Mouse (Mus musculus) urinary bladder, postnatal 25 days (tissue): ENCODE measurements around the gene Glrx.
"Not testable (repeated sequence)": the region's sequence is repeated elsewhere in the genome, so short reads cannot be mapped to it uniquely, and the experiment has no call there.

Experiments
- DNase-seq: peaks from one replicate; pipeline ENCODE4 v3.0.0; 2022; ENCODE audit warnings: low spot score

Glrx gene

GRCm38 (mm10) chr13:75839719-75840481, at the start of gene Glrx:
TSS of gene Glrx (plus strand) at chr13:75839868.
- peak; percentile 57 for DNase-seq

- DNase-seq: no peak
Measured at GRCm38 (mm10) chr13:75790550-75791205, 49.0 kb upstream of the Glrx start.

DNA sequence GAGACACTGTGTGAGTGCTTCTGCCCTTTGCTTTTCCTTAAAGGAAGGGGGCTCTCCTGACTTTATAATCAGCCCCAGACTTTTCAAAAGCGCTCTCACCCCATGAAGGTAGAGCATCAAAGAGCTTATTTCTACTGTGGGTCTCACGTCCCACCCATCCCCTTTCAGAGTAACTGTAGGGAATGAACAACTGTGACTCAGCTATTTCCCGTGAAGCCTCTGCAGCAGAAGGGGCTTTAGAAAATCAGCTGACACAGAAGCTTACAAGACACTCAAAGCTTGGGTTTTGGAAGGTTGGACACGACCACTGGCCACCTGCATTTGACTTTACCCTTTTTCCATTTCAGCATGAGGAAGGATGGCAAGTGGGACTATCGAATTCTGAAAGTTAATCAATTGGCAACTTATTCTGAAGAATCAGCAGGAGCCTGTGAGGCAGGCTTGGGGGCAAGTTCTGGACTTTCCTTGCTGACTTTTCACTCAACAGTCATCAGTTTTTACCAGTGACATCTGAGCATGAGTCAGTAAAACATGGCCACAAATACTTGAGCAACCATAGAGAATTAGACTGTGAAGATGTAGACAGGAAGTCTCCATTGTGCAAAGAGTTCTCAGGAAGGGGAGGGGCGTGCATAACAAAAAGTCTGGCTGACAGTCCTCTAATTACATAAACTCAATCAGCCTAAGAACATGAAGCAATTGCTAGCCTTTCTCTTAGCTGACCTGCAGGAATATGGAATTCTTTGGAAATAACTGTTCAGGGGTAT, 45.6 kb upstream of the Glrx start:
- no peak for DNase-seq

- DNase-seq: peak; percentile 87
Measured at GRCm38 (mm10) chr13:75797369-75798141, 42.1 kb upstream of the Glrx start.

GRCm38 (mm10) chr13:75798413-75799302, 41.0 kb upstream of the Glrx start:
- peak; percentile 20 for DNase-seq

- DNase-seq: no peak
Measured at GRCm38 (mm10) chr13:75799421-75799820, 40.2 kb upstream of the Glrx start.

DNA sequence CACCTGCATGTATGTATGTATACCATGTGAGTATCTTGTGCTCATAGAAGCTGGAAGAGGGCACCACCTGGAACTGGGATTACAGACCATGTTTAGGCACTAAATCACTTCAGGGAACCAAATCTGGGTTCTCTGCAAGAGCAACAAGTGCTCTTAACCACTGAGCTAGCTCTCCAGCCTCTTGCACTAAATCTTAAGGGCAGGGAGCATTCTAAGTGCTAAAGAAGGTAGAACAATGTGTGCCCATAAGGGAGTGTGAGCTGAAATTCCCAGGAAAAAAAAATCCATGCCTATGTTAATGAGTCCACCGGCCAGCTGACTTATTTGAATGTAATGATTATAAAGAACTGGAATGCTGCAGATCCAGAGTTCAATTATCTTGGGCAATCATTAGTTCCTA, 31.7 kb upstream of the Glrx start:
- DNase-seq: no peak

DNA sequence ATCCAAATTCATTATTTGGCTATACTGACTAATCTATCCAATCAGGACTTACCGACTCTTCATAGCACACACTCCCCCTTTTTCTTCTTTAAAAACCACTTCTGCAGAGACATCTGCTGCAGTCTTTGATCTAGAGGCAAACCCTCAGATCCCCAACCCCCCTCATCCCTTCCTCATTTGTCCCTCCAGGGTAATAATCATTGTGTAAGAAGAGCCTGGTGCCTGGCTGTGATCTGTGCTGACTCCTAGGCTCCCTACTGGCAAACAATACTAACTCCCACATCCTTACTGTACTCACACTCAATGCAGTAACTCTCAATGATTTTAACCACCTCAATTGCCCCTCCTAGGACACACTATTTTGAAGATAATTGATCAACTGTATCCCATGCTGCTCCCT, 29.7 kb upstream of the Glrx start:
- DNase-seq: no peak

DNA sequence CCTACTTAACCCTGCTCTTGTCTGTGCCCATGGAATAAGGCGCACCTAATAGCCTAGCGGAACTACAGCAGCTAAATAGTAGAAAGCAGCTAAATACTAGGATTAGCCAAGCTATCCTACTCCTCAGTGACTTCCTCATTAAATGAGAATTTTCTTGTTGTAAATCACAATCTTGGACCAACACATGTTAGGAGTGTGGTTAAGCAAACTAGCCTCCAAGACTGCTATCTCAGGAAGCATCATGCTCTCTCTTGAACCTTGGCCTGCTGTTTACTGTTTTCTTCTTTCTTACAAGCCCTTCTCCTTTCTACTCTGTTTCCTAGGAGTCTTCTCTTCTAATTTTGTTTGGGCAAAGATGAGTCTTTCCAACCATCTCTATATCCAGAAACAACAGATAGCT, 22.5 kb upstream of the Glrx start:
- DNase-seq: no peak

GRCm38 (mm10) chr13:75818486-75818885, 21.2 kb upstream of the Glrx start:
- DNase-seq: no peak

DNA sequence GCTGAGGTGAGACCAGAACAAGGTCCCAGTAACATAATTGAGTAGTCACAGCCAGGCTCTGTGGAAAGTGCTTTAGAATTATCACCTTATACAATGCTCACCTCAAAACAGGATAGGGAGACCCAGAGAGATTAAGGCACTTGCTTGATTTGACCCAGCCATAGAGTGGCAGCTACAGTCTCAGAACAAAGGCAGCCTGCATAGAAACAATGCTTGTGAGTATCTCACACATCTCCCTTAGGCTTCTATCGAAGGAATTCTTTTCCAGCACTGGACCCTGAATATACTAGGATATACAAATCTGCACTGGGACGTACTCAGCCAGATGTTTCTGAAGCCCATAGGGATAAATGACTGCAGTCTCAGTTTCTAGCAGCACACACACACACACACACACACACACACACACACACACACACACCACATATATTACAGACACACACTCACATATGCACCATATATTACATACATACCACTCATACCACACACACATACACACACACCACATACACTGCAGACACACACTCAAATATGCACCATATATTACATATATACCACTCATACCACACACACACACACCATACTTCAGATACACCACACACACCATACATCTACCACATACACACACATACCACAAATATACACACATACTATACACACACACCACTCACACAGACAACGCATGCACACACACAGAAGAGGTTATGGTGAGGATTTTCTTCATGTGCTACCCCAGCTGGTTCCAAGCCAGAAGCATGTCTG, 20.5 kb upstream of the Glrx start:
- no peak for DNase-seq

GRCm38 (mm10) chr13:75819898-75820297, 19.8 kb upstream of the Glrx start:
- no peak for DNase-seq

GRCm38 (mm10) chr13:75822366-75822765, 17.3 kb upstream of the Glrx start:
- DNase-seq: not testable (repeated sequence)

GRCm38 (mm10) chr13:75823201-75823600, 16.5 kb upstream of the Glrx start:
- DNase-seq: no peak

GRCm38 (mm10) chr13:75824611-75825319, 14.9 kb upstream of the Glrx start:
- no peak for DNase-seq

GRCm38 (mm10) chr13:75825388-75825787, 14.3 kb upstream of the Glrx start:
- no peak for DNase-seq

DNA sequence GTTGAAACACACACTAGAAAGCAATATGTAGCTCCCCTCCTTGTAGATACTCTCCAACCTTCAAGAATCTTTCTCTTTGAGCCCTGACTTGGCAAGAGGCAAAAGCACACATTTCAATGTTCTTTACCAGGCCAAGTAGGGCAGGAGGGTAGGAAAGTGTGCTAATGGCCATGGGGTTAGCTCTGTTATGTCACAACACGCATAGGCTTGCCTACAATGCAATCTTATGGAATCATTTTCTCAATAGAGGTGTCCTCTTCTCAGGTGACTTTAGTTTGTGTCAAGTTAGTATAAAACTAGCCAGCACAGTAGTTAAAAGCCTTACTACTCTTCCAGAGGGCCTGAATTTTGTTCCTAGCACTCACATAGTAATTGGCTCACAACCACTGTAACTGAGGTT, 9.0 kb upstream of the Glrx start:
- DNase-seq: no peak

GRCm38 (mm10) chr13:75831710-75832109, 8.0 kb upstream of the Glrx start:
- DNase-seq: no peak

DNA sequence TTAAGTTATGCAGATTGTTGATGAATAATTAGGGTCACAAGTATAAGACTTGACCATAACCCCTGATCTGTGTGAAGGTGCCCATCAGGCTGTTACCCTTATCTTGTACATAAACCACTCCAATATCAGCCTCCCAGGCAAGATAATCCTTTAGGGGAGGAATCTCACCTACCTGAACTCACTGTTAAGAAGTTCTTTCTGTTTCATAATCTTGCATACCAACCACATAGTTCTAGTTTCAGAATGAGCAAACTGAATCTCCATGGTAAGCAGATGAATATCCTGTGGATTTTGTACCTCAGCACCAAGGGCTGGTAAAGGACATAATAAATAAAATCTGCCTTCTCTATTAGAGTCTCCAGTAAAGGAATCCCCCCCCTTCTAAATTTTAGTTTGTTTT, 7.0 kb upstream of the Glrx start:
- no peak for DNase-seq

- DNase-seq: no peak
Measured at GRCm38 (mm10) chr13:75833499-75833898, 6.2 kb upstream of the Glrx start.
